Mouse (Mus musculus): ENCODE results near the gene Fam57a.

Gene Fam57a

GRCm38 (mm10) chr11:76247239-76247638 lies 67.8 kb downstream of the Fam57a start:
- DNase-seq = no peak

DNA sequence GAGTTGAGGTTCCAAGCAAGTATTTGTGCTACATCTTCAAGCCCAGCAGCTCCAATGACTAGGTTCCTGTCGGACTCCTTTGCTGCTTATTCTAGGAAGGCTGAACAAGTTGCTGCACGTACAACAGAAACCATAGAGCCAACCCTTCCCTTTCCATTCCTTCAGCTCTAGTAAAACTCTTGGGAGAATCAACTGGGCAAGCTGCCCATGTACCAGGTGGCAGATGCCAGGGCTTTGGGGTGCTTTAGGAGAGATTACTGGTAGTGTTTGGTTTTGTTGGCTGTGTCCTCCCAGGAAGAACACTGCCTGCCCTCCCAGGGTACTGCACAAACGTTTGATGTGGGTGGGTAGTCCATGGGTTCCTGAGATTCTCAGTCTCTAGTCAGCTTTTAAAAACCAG lies 72.6 kb downstream of the Fam57a start:
- peak; percentile 64 for DNase-seq

DNA sequence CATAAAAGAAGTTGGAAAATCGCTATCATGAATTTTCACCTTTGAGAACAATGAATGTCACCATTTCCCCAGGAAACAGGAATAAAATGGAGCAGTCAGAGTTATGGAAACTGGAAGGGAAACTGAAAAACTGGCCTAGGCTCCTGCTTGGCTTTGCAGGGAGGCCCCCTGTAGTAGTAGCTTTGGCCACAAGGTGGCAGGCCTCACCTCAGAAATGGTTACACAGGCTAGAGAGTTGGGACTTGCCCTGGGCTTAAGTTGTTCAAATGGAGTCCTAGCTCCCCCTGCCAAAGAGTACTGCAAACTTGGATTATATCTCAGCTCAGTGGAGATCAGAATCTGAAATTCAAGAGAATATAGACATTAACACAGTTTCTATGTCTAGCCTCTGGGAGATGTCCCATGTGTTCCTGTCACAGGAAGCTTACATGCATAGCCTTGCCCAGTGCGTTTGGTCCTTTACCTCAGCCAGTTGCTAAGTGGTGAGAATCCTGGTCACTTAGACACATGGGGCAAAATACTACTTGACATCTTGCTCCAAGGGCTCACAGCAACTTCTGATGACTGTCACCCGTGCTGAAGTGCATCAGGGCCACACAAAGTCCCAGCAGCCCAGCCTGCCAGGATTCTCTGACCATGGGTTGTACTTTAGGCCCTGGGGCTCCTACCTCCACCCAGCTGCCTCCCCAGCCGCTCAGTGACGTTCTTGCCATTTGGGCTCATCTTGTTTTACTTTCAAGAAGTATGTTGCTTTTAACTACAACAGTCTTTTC lies 73.9 kb downstream of the Fam57a start:
- DNase-seq = peak; percentile 88

GRCm38 (mm10) chr11:76253918-76254264 lies 74.4 kb downstream of the Fam57a start:
- DNase-seq = no peak

- peak; percentile 80 for DNase-seq
These were observed 76.0 kb downstream of the Fam57a start for GRCm38 (mm10) chr11:76255431-76256001.

GRCm38 (mm10) chr11:76256129-76256528 lies 76.7 kb downstream of the Fam57a start:
- DNase-seq = no peak

- no peak for DNase-seq
These were observed 77.9 kb downstream of the Fam57a start for GRCm38 (mm10) chr11:76257386-76257785.

GRCm38 (mm10) chr11:76258511-76258910 lies 79.0 kb downstream of the Fam57a start:
- no peak for DNase-seq

GRCm38 (mm10) chr11:76260208-76261050 lies 81.0 kb downstream of the Fam57a start:
- DNase-seq = no peak

GRCm38 (mm10) chr11:76261224-76261623 lies 81.8 kb downstream of the Fam57a start:
- DNase-seq = no peak

DNA sequence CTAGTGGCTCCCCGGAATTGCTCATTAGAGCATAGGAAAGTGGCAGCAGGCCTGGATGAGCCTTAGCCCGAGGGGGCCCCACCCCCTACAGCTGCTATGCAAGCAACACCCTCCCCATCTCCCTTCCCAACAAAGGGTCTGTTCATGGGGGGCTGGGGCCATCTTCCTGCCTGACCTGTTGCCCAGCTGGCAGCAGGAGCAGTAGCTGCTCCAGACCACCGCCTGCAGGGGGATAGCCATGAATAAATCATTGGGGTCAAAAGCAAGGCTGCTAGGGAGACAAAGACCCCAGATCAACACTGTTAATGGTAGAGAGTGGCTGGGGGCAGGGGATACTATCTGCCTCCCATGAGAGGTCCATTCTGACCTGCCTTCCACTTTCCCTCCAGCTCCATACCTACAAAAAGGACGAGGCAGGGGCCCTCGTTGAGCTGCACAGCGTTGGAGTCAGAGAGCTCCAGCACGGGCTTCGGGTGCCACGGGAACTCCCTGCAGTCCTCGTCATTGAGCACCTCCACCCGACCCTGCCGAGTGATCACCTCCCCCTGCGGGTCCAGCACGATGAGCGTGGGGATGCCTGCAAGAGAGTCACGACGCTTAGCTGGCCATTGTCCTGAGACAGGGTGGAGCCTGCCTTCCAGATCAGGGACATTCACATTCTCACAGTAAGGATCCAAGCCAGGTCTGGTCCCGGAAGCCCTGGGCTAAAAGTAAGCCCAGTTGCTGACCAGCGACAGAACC lies 83.3 kb downstream of the Fam57a start:
- no peak for DNase-seq

All from cerebellum, adult 8-10 months (tissue).